Mouse (Mus musculus): ENCODE results near the gene Lpar2. TPM values are rescaled to one million over a fixed set of nuclear protein-coding genes. Genes with fewer than 3 reads are reported as not detected.

Gene Lpar2
- polyA plus RNA-seq, 1 experiment from 2014 or later: 0.45 TPM

GRCm38 (mm10) chr8:69849899-69850298, 27.7 kb downstream of the Lpar2 start:
- Histone ChIP-seq H3K27ac (ENCODE audit: low read length) (no peak overlapping the region), H3K4me3 (ENCODE audit: low read length) (no peak overlapping the region), H3K4me1 (replicated peaks; ENCODE audit: control insufficient read depth, insufficient read depth, low read length) (peaks cover 2% of the 10 kb centered on the region), H3K9me3 (ENCODE audit: control insufficient read depth, low read length) (no peaks in the 10 kb centered on the region), H3K4me2 (ENCODE audit: low read depth, low read length) (no peak overlapping the region), H3K36me3 (ENCODE audit: control insufficient read depth, insufficient read depth, low read length) (no peaks in the 10 kb centered on the region), H3K9ac (ENCODE audit: low read length) (no peak overlapping the region), H3K27me3 (ENCODE audit: control insufficient read depth, insufficient read depth, low read depth, low read length) (no peaks in the 10 kb centered on the region)
- ATAC-seq (ENCODE audit: low read depth): no peak
- WGBS: 31% methylated on average over 3 of the region's 3 CpGs

GRCm38 (mm10) chr8:69850926-69851506, 28.8 kb downstream of the Lpar2 start:
- Histone ChIP-seq H3K4me3 (ENCODE audit: low read length) (no peak overlapping the region), H3K4me1 (replicated peaks; ENCODE audit: control insufficient read depth, insufficient read depth, low read length) (peaks cover 2% of the 10 kb centered on the region), H3K9ac (ENCODE audit: low read length) (no peak overlapping the region), H3K27me3 (ENCODE audit: control insufficient read depth, insufficient read depth, low read depth, low read length) (no peaks in the 10 kb centered on the region), H3K4me2 (ENCODE audit: low read depth, low read length) (no peak overlapping the region), H3K27ac (ENCODE audit: low read length) (no peak overlapping the region), H3K36me3 (ENCODE audit: control insufficient read depth, insufficient read depth, low read length) (no peaks in the 10 kb centered on the region), H3K9me3 (ENCODE audit: control insufficient read depth, low read length) (no peaks in the 10 kb centered on the region)
- no peak for ATAC-seq (ENCODE audit: low read depth)
- WGBS: 72% methylated on average over 7 of the region's 7 CpGs

GRCm38 (mm10) chr8:69853869-69854268, 31.6 kb downstream of the Lpar2 start:
- H3K9ac ChIP-seq (ENCODE audit: low read length): no peak overlapping the region
- H3K9me3 ChIP-seq (ENCODE audit: control insufficient read depth, low read length): no peaks in the 10 kb centered on the region
- no peak overlapping the region for H3K27ac ChIP-seq (ENCODE audit: low read length)
- H3K36me3 ChIP-seq (ENCODE audit: control insufficient read depth, insufficient read depth, low read length): no peaks in the 10 kb centered on the region
- H3K27me3 ChIP-seq (ENCODE audit: control insufficient read depth, insufficient read depth, low read depth, low read length): no peaks in the 10 kb centered on the region
- no peaks in the 10 kb centered on the region; the same call in 1 of the 2 replicates for H3K4me1 ChIP-seq (replicated peaks; ENCODE audit: control insufficient read depth, insufficient read depth, low read length)
- 92% methylated on average over 10 of the region's 10 CpGs for WGBS
- ATAC-seq (ENCODE audit: low read depth): no peak
- H3K4me2 ChIP-seq (ENCODE audit: low read depth, low read length): no peak overlapping the region
- no peak overlapping the region for H3K4me3 ChIP-seq (ENCODE audit: low read length)

GRCm38 (mm10) chr8:69860807-69861206, 38.6 kb downstream of the Lpar2 start:
- Histone ChIP-seq H3K27me3 (ENCODE audit: control insufficient read depth, insufficient read depth, low read depth, low read length) (no peaks in the 10 kb centered on the region), H3K36me3 (ENCODE audit: control insufficient read depth, insufficient read depth, low read length) (no peaks in the 10 kb centered on the region), H3K4me1 (replicated peaks; ENCODE audit: control insufficient read depth, insufficient read depth, low read length) (no peaks in the 10 kb centered on the region), H3K27ac (ENCODE audit: low read length) (no peak overlapping the region), H3K4me3 (ENCODE audit: low read length) (no peak overlapping the region), H3K9ac (ENCODE audit: low read length) (no peak overlapping the region), H3K9me3 (ENCODE audit: control insufficient read depth, low read length) (no peaks in the 10 kb centered on the region), H3K4me2 (ENCODE audit: low read depth, low read length) (no peak overlapping the region)
- 56% methylated on average over 4 of the region's 4 CpGs for WGBS
- no peak for ATAC-seq (ENCODE audit: low read depth)

GRCm38 (mm10) chr8:69861251-69861650, 39.0 kb downstream of the Lpar2 start:
- H3K4me2 ChIP-seq (ENCODE audit: low read depth, low read length): no peak overlapping the region
- H3K9ac ChIP-seq (ENCODE audit: low read length): no peak overlapping the region
- 72% methylated on average over 2 of the region's 2 CpGs for WGBS
- H3K27me3 ChIP-seq (ENCODE audit: control insufficient read depth, insufficient read depth, low read depth, low read length): no peaks in the 10 kb centered on the region
- no peak for ATAC-seq (ENCODE audit: low read depth)
- H3K27ac ChIP-seq (ENCODE audit: low read length): no peak overlapping the region
- H3K4me3 ChIP-seq (ENCODE audit: low read length): no peak overlapping the region
- H3K4me1 ChIP-seq (replicated peaks; ENCODE audit: control insufficient read depth, insufficient read depth, low read length): no peaks in the 10 kb centered on the region
- H3K36me3 ChIP-seq (ENCODE audit: control insufficient read depth, insufficient read depth, low read length): no peaks in the 10 kb centered on the region
- H3K9me3 ChIP-seq (ENCODE audit: control insufficient read depth, low read length): no peaks in the 10 kb centered on the region

- H3K27ac ChIP-seq (ENCODE audit: low read length): no peak overlapping the region
- H3K4me2 ChIP-seq (ENCODE audit: low read depth, low read length): no peak overlapping the region
- 78% methylated on average over 5 of the region's 5 CpGs for WGBS
- H3K4me1 ChIP-seq (replicated peaks; ENCODE audit: control insufficient read depth, insufficient read depth, low read length): no peaks in the 10 kb centered on the region
- H3K9ac ChIP-seq (ENCODE audit: low read length): no peak overlapping the region
- no peaks in the 10 kb centered on the region for H3K27me3 ChIP-seq (ENCODE audit: control insufficient read depth, insufficient read depth, low read depth, low read length)
- H3K36me3 ChIP-seq (ENCODE audit: control insufficient read depth, insufficient read depth, low read length): no peaks in the 10 kb centered on the region
- no peaks in the 10 kb centered on the region for H3K9me3 ChIP-seq (ENCODE audit: control insufficient read depth, low read length)
- no peak overlapping the region for H3K4me3 ChIP-seq (ENCODE audit: low read length)
- ATAC-seq (ENCODE audit: low read depth): no peak
Observed at GRCm38 (mm10) chr8:69863387-69864020, 41.3 kb downstream of the Lpar2 start.

GRCm38 (mm10) chr8:69864180-69864579, 42.0 kb downstream of the Lpar2 start:
- Histone ChIP-seq H3K4me1 (replicated peaks; ENCODE audit: control insufficient read depth, insufficient read depth, low read length) (no peaks in the 10 kb centered on the region), H3K36me3 (ENCODE audit: control insufficient read depth, insufficient read depth, low read length) (no peaks in the 10 kb centered on the region), H3K9ac (ENCODE audit: low read length) (no peak overlapping the region), H3K27ac (ENCODE audit: low read length) (no peak overlapping the region), H3K4me3 (ENCODE audit: low read length) (no peak overlapping the region), H3K9me3 (ENCODE audit: control insufficient read depth, low read length) (no peaks in the 10 kb centered on the region), H3K4me2 (ENCODE audit: low read depth, low read length) (no peak overlapping the region), H3K27me3 (ENCODE audit: control insufficient read depth, insufficient read depth, low read depth, low read length) (no peaks in the 10 kb centered on the region)
- WGBS: 65% methylated on average over 5 of the region's 5 CpGs
- no peak for ATAC-seq (ENCODE audit: low read depth)

- Histone ChIP-seq H3K36me3 (ENCODE audit: control insufficient read depth, insufficient read depth, low read length) (no peaks in the 10 kb centered on the region), H3K4me1 (replicated peaks; ENCODE audit: control insufficient read depth, insufficient read depth, low read length) (no peaks in the 10 kb centered on the region), H3K4me2 (ENCODE audit: low read depth, low read length) (no peak overlapping the region), H3K27ac (ENCODE audit: low read length) (no peak overlapping the region), H3K27me3 (ENCODE audit: control insufficient read depth, insufficient read depth, low read depth, low read length) (no peaks in the 10 kb centered on the region), H3K9me3 (ENCODE audit: control insufficient read depth, low read length) (no peaks in the 10 kb centered on the region), H3K9ac (ENCODE audit: low read length) (no peak overlapping the region), H3K4me3 (ENCODE audit: low read length) (no peak overlapping the region)
- ATAC-seq (ENCODE audit: low read depth): no peak
- WGBS: 58% methylated on average over 5 of the region's 5 CpGs
Observed at GRCm38 (mm10) chr8:69867696-69868326, 45.6 kb downstream of the Lpar2 start.

- Histone ChIP-seq H3K9me3 (ENCODE audit: control insufficient read depth, low read length) (no peaks in the 10 kb centered on the region), H3K27ac (ENCODE audit: low read length) (no peak overlapping the region), H3K4me2 (ENCODE audit: low read depth, low read length) (no peak overlapping the region), H3K9ac (ENCODE audit: low read length) (no peak overlapping the region), H3K4me3 (ENCODE audit: low read length) (no peak overlapping the region), H3K36me3 (ENCODE audit: control insufficient read depth, insufficient read depth, low read length) (no peaks in the 10 kb centered on the region), H3K27me3 (ENCODE audit: control insufficient read depth, insufficient read depth, low read depth, low read length) (peaks cover 2% of the 10 kb centered on the region; the same call in 1 of the 2 replicates), H3K4me1 (replicated peaks; ENCODE audit: control insufficient read depth, insufficient read depth, low read length) (no peaks in the 10 kb centered on the region)
- no peak for ATAC-seq (ENCODE audit: low read depth)
- WGBS: 77% methylated on average over 11 of the region's 11 CpGs
Observed at GRCm38 (mm10) chr8:69870003-69870765, 48.0 kb downstream of the Lpar2 start.

All from lung, embryonic 16.5 days (tissue).